Mouse (Mus musculus) B cell, adult (primary cell): Measurements from ENCODE around the gene Sash1. TPM values are rescaled to one million over a fixed set of nuclear protein-coding genes. Genes with fewer than 3 reads are reported as not detected.

Experiments
- total RNA-seq: library from RNA; stranded (reverse); gene quantifications from 4 replicates; pipeline ENCODE4 v1.2.4, GENCODE M21; 2023; ENCODE audit not compliant: inconsistent age

Sash1 gene
- total RNA-seq: 1.0 to 1.7 TPM (median 1.5 TPM) in 4 replicates

GRCm38 (mm10) chr10:8885630-8886527, at the start of gene Sash1:
Sash1 (minus strand) TSS chr10:8886070.

